Mouse (Mus musculus) lung, embryonic 14.5 days (tissue): ENCODE data around the gene Camkmt. TPM values are rescaled to one million over a fixed set of nuclear protein-coding genes. Genes with fewer than 3 reads are reported as not detected.

Source experiments
- ATAC-seq: fragments of 200-750 bp; cut with Nextera tagmentation; 2 replicates; pipeline ENCODE4 v1.8.0; 2017; ENCODE audit warnings: mild to moderate bottlenecking, moderate TSS enrichment, moderate library complexity; ENCODE audit not compliant: insufficient read depth
- DNase-seq: peaks from one replicate; pipeline ENCODE4 v3.0.0-alpha.2; 2015
- H3K27ac ChIP-seq: fragments of 300-500 bp; sonication (generic); 2 replicates; pipeline ENCODE4 v1.5.1; 2014; ENCODE audit warnings: low read depth, mild to moderate bottlenecking, moderate library complexity
- H3K27me3 ChIP-seq: fragments of 300-500 bp; sonication (generic); 2 replicates; pipeline ENCODE4 v1.6.1; 2014; ENCODE audit warnings: low read length, control low read depth; ENCODE audit not compliant: insufficient read depth
- H3K36me3 ChIP-seq: fragments of 300-500 bp; sonication (generic); 2 replicates; pipeline ENCODE4 v1.6.1; 2014; ENCODE audit warnings: control low read depth; ENCODE audit not compliant: insufficient read depth
- H3K4me1 ChIP-seq: fragments of 300-500 bp; sonication (generic); 2 replicates; pipeline ENCODE4 v1.6.1; 2014; ENCODE audit warnings: antibody characterized with exemption, control low read depth; ENCODE audit not compliant: insufficient read depth
- H3K4me2 ChIP-seq: fragments of 300-500 bp; sonication (generic); 2 replicates; pipeline ENCODE4 v1.6.1; 2014; ENCODE audit warnings: mild to moderate bottlenecking
- H3K4me3 ChIP-seq: fragments of 300-500 bp; sonication (generic); 2 replicates; pipeline ENCODE4 v1.5.1; 2014; ENCODE audit warnings: low read depth, low read length
- H3K9ac ChIP-seq: fragments of 300-500 bp; sonication (generic); 2 replicates; pipeline ENCODE4 v1.6.1; 2014
- H3K9me3 ChIP-seq: fragments of 300-500 bp; sonication (generic); 2 replicates; pipeline ENCODE4 v1.6.1; 2016; ENCODE audit warnings: low read depth, low read length, control low read depth
- CTCF ChIP-seq: IDR thresholded peaks from 2 replicates; pipeline ENCODE4 v1.5.1; 2016; ENCODE audit warnings: antibody characterized with exemption, low read depth
- WGBS: fragments of 180-500 bp; shearing (Covaris S2); extraction: QIAGEN DNeasy Blood & Tissue Kit; methylation state at CpG from one replicate; pipeline ENCODE4 v1.1.7; 2014; 5-methylcytosine and 5-hydroxymethylcytosine counted together
- polyA plus RNA-seq: library from polyadenylated mRNA; unstranded; fragments of >200 nt; fragmentation: Nextera tagmentation; extraction: Ambion mirVana; gene quantifications from 2 replicates; pipeline ENCODE4 v1.2.1, GENCODE M21; 2014

Gene Camkmt
- polyA plus RNA-seq, 1 experiment from 2014 or later: 11.7 TPM

- no peak for DNase-seq
- Histone ChIP-seq H3K4me3 (no peak overlapping the region), H3K9me3 (no peaks in the 10 kb centered on the region), H3K36me3 (no peaks in the 10 kb centered on the region), H3K27me3 (no peaks in the 10 kb centered on the region), H3K4me2 (no peak overlapping the region), H3K4me1 (no peaks in the 10 kb centered on the region), H3K9ac (no peak overlapping the region), H3K27ac (no peak overlapping the region)
- ATAC-seq: no peak
- TF ChIP-seq CTCF: no peak
- 79% methylated on average over 15 of the region's 15 CpGs for WGBS
These were observed 416.1 kb downstream of the Camkmt start for GRCm38 (mm10) chr17:85506206-85507088.

DNA sequence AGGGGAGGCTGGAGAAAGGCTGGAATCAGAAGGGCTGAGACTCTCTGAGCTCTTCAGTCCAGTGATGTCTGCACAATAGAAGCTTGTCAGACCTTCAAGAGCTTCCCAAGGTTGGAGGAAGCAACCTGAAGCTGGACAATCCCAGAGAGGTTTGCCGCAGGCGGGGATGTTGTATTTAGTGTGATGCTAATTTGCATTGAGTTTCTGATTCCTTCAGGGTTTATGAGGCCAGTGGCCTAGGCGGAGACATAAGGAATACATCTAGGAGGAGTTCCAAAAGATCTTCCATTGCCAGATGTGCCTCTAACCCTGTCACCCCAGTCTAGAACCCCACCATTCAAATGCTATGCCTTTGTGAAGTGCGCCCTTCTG lies 416.7 kb downstream of the Camkmt start:
- Histone ChIP-seq H3K36me3 (no peaks in the 10 kb centered on the region), H3K27ac (no peak overlapping the region), H3K4me3 (no peak overlapping the region), H3K4me2 (no peak overlapping the region), H3K9me3 (no peaks in the 10 kb centered on the region), H3K9ac (no peak overlapping the region), H3K4me1 (no peaks in the 10 kb centered on the region), H3K27me3 (no peaks in the 10 kb centered on the region)
- no peak for DNase-seq
- WGBS: 95% methylated on average over 4 of the region's 4 CpGs
- no peak for ATAC-seq
- no peak for TF ChIP-seq CTCF

Other genes with a start within 250 kb of the Camkmt start
- gene Ppm1b, start 133.8 kb upstream of the Camkmt start, polyA plus RNA-seq: 61.5 and 68.2 TPM in 2 replicates
- gene Slc3a1, start 62.2 kb upstream of the Camkmt start, polyA plus RNA-seq: 0.15 and 0.18 TPM in 2 replicates
- 26.1 and 28.0 TPM in 2 replicates for gene Prepl, start 311 bp upstream of the Camkmt start, polyA plus RNA-seq